Mouse (Mus musculus) erythroblast, embryonic 14.5 days (primary cell): ENCODE measurements around the gene Ugt1a7c. TPM values are rescaled to one million over a fixed set of nuclear protein-coding genes. Genes with fewer than 3 reads are reported as not detected.

Experiments used
- H3K27me3 ChIP-seq: 2 replicates; pipeline ENCODE4 v1.6.1; 2012; ENCODE audit warnings: inconsistent platforms; ENCODE audit not compliant: control insufficient read depth
- H3K36me3 ChIP-seq: 2 replicates; pipeline ENCODE4 v1.6.1; 2012; ENCODE audit warnings: mild to moderate bottlenecking, inconsistent platforms; ENCODE audit not compliant: control insufficient read depth
- H3K4me1 ChIP-seq: 2 replicates; pipeline ENCODE4 v1.6.1; 2012; ENCODE audit warnings: inconsistent platforms; ENCODE audit not compliant: control insufficient read depth
- H3K4me3 ChIP-seq: replicated peaks from 2 replicates; pipeline ENCODE3; 2012; ENCODE audit warnings: moderate library complexity, mild to moderate bottlenecking, inconsistent platforms
- H3K9me3 ChIP-seq: 2 replicates; pipeline ENCODE4 v1.6.1; 2012; ENCODE audit warnings: low read length, inconsistent platforms, mixed read lengths; ENCODE audit not compliant: control insufficient read depth
- GATA1 ChIP-seq: IDR thresholded peaks from 2 replicates; pipeline ENCODE4 v1.6.1; 2012; ENCODE audit warnings: low read length, inconsistent platforms, mixed read lengths
- TAL1 ChIP-seq: IDR thresholded peaks from 3 replicates; pipeline ENCODE4 v1.6.1; 2012; ENCODE audit warnings: low read length, inconsistent platforms, mixed read lengths
- polyA plus RNA-seq: library from polyadenylated mRNA; stranded (reverse); fragments of >175 nt; gene quantifications from 2 replicates; pipeline ENCODE4 v1.2.3, GENCODE M21; 2012

The Ugt1a7c gene
- polyA plus RNA-seq, 1 experiment: 0.06 TPM

GRCm38 (mm10) chr1:88230421-88230820 lies 135.6 kb downstream of the Ugt1a7c start:
- TF ChIP-seq TAL1 (no peak), GATA1 (no peak)
- peaks cover 3% of the 10 kb centered on the region for H3K4me1 ChIP-seq
- H3K9me3 ChIP-seq: peaks cover 56% of the 10 kb centered on the region

GRCm38 (mm10) chr1:88230981-88231802 lies 136.3 kb downstream of the Ugt1a7c start:
- peaks cover 3% of the 10 kb centered on the region for H3K4me1 ChIP-seq
- no peaks in the 10 kb centered on the region for H3K36me3 ChIP-seq
- peaks cover 5% of the 10 kb centered on the region; the same call in 1 of the 2 replicates for H3K27me3 ChIP-seq
- no peak for TF ChIP-seq GATA1
- no peak for TF ChIP-seq TAL1
- no peak overlapping the region for H3K4me3 ChIP-seq
- peaks cover 57% of the 10 kb centered on the region for H3K9me3 ChIP-seq

More at GRCm38 (mm10) chr1:88230421-88230820, 135.6 kb downstream of the Ugt1a7c start:
- H3K36me3 ChIP-seq: no peaks in the 10 kb centered on the region
- peaks cover 5% of the 10 kb centered on the region; the same call in 1 of the 2 replicates for H3K27me3 ChIP-seq
- H3K4me3 ChIP-seq: no peak overlapping the region

- H3K36me3 ChIP-seq: no peaks in the 10 kb centered on the region
- no peak for TF ChIP-seq TAL1
- TF ChIP-seq GATA1: no peak
- H3K4me1 ChIP-seq: peaks cover 3% of the 10 kb centered on the region
- no peak overlapping the region for H3K4me3 ChIP-seq
- H3K9me3 ChIP-seq: peaks cover 56% of the 10 kb centered on the region
- H3K27me3 ChIP-seq: peaks cover 5% of the 10 kb centered on the region; the same call in 1 of the 2 replicates
Observed at GRCm38 (mm10) chr1:88231803-88232499, 137.1 kb downstream of the Ugt1a7c start.

GRCm38 (mm10) chr1:88232664-88233380 lies 138.0 kb downstream of the Ugt1a7c start:
- TF ChIP-seq TAL1 (no peak), GATA1 (no peak)
- H3K27me3 ChIP-seq: peaks cover 5% of the 10 kb centered on the region; the same call in 1 of the 2 replicates
- H3K4me3 ChIP-seq: no peak overlapping the region
- H3K36me3 ChIP-seq: no peaks in the 10 kb centered on the region
- H3K9me3 ChIP-seq: peaks cover 58% of the 10 kb centered on the region
- H3K4me1 ChIP-seq: no peaks in the 10 kb centered on the region

- Histone ChIP-seq H3K4me1 (no peaks in the 10 kb centered on the region), H3K9me3 (peaks cover 61% of the 10 kb centered on the region), H3K27me3 (peaks cover 5% of the 10 kb centered on the region; the same call in 1 of the 2 replicates), H3K4me3 (no peak overlapping the region), H3K36me3 (no peaks in the 10 kb centered on the region)
- no peak for TF ChIP-seq TAL1
- TF ChIP-seq GATA1: no peak
Observed at GRCm38 (mm10) chr1:88233421-88234247, 138.8 kb downstream of the Ugt1a7c start.

- no peaks in the 10 kb centered on the region for H3K36me3 ChIP-seq
Observed at GRCm38 (mm10) chr1:88234248-88234610, 139.4 kb downstream of the Ugt1a7c start.

GRCm38 (mm10) chr1:88234646-88235045 lies 139.8 kb downstream of the Ugt1a7c start:
- Histone ChIP-seq H3K9me3 (peaks cover 71% of the 10 kb centered on the region), H3K4me1 (no peaks in the 10 kb centered on the region), H3K4me3 (no peak overlapping the region), H3K27me3 (peaks cover 5% of the 10 kb centered on the region; the same call in 1 of the 2 replicates), H3K36me3 (no peaks in the 10 kb centered on the region)
- TF ChIP-seq GATA1 (no peak), TAL1 (no peak)

More at GRCm38 (mm10) chr1:88234248-88234610, 139.4 kb downstream of the Ugt1a7c start:
- no peaks in the 10 kb centered on the region for H3K4me1 ChIP-seq
- peaks cover 5% of the 10 kb centered on the region; the same call in 1 of the 2 replicates for H3K27me3 ChIP-seq
- TF ChIP-seq GATA1 (no peak), TAL1 (no peak)
- no peak overlapping the region for H3K4me3 ChIP-seq
- peaks cover 67% of the 10 kb centered on the region for H3K9me3 ChIP-seq

- peaks cover 71% of the 10 kb centered on the region for H3K9me3 ChIP-seq
Observed at GRCm38 (mm10) chr1:88235046-88235893, 140.4 kb downstream of the Ugt1a7c start.

More at GRCm38 (mm10) chr1:88235046-88235893, 140.4 kb downstream of the Ugt1a7c start:
- Histone ChIP-seq H3K4me3 (no peak overlapping the region), H3K4me1 (no peaks in the 10 kb centered on the region), H3K36me3 (no peaks in the 10 kb centered on the region), H3K27me3 (peaks cover 5% of the 10 kb centered on the region; the same call in 1 of the 2 replicates)
- TF ChIP-seq TAL1 (0 out of 3 replicates have a peak, but pooled peaks have one; percentile 24), GATA1 (no peak)
